Mouse (Mus musculus) limb, embryonic 10.5 days (tissue): ENCODE data around the gene Sertad4. TPM values are rescaled to one million over a fixed set of nuclear protein-coding genes. Genes with fewer than 3 reads are reported as not detected.

Source experiments
- DNase-seq: peaks from one replicate; pipeline ENCODE4 v3.0.0-alpha.2; 2017; ENCODE audit warnings: low spot score
- H3K27ac ChIP-seq: fragments of 300-500 bp; sonication (generic); 2 replicates; pipeline ENCODE4 v1.5.1; 2016; ENCODE audit warnings: mild to moderate bottlenecking
- H3K27me3 ChIP-seq: fragments of 300-500 bp; sonication (generic); 2 replicates; pipeline ENCODE4 v1.6.1; 2016; ENCODE audit warnings: low read depth, mild to moderate bottlenecking; ENCODE audit not compliant: poor library complexity, severe bottlenecking
- H3K36me3 ChIP-seq: fragments of 300-500 bp; sonication (generic); 2 replicates; pipeline ENCODE4 v1.6.1; 2016; ENCODE audit warnings: mild to moderate bottlenecking, moderate library complexity
- H3K4me1 ChIP-seq: fragments of 300-500 bp; sonication (generic); 2 replicates; pipeline ENCODE4 v1.6.1; 2016
- H3K4me3 ChIP-seq: fragments of 300-500 bp; sonication (generic); 2 replicates; pipeline ENCODE4 v1.5.1; 2016; ENCODE audit warnings: mild to moderate bottlenecking, moderate library complexity
- H3K9me3 ChIP-seq: fragments of 300-500 bp; sonication (generic); replicated peaks from 2 replicates; pipeline ENCODE4 v1.6.1; 2016; ENCODE audit warnings: mild to moderate bottlenecking
- WGBS: fragments of 180-500 bp; shearing (Covaris S2); methylation state at CpG from one replicate; pipeline ENCODE4 v1.1.7; 2016; 5-methylcytosine and 5-hydroxymethylcytosine counted together
- polyA plus RNA-seq: library from polyadenylated mRNA; unstranded; fragments of >200 nt; fragmentation: Nextera tagmentation; extraction: Ambion mirVana; gene quantifications from 2 replicates; pipeline ENCODE4 v1.2.1, GENCODE M21; 2016

The Sertad4 gene
- polyA plus RNA-seq, result 57.2 and 66.6 TPM in 2 replicates

DNA sequence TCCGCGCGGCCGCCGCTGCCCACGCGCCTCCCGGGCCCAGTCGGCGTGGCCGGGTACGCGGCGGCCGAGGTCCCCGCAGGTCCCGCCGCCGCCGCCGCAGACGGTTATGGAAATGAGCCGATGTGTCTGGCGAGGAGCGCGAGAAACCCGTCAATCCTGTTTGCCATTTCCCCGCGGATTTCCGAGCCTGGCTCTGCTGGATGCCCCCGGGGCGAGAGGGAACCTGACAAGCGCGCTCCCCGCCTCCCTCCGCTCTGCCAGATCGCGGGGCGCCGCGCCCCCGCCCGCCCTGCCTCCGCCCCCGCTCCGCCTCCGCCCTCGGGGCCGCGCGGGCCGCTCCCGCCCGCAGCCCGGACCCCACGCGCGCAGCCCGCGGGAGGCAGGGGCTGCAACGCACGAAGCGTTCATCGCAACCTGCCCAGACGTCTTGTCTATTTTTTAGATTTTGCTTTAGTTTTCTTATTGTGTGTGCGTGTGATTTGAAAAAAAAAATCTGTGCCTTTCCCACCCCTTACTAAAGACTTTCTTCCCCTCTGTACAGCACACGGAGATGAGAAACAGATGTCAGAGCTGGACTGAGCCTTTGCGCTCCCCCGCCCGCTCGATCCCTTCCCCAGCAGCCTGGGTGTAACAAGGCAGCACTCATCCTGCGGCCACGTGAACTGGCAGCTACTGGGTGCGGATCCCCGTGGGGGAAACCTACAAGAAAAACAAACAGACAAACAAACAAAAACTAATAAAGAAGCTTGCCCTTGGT is at the start of gene Sertad4:
Gene Sertad4, minus strand, starts transcription at position 283 of the 757 bp plus-strand sequence.
- under 1% methylated on average over 73 of the region's 75 CpGs for WGBS
- DNase-seq, result peak; percentile 91
- Histone ChIP-seq H3K36me3 (peaks cover 25% of the 10 kb centered on the region), H3K4me1 (peaks cover 58% of the 10 kb centered on the region), H3K27me3 (0 out of 2 replicates have a peak, but pooled peaks cover 10% of the 10 kb centered on the region), H3K4me3 (peak within 1 kb of the TSS; percentile 84), H3K9me3 (no peaks in the 10 kb centered on the region), H3K27ac (peak within 1 kb of the TSS; percentile 100)

DNA sequence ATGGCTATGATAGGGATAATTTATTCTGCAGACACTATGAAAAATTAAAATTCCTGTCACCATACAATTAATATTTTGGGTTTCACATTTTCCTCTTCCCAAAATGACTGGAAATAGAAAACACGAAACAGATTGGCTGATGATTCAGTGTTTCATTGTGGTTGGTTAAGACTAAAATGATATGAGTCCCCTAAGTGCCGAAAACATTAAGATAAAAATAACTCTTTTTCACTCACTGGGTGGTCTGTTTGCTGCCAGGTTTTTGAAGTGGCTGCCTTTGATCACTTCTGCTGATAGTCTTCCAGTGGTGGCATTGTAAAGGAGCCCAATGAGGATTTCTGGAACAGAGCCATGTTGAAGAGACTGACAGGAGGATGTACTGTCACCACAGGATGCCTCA is 46.0 kb upstream of the Sertad4 start:
- Histone ChIP-seq H3K4me3 (no peak overlapping the region), H3K9me3 (no peaks in the 10 kb centered on the region), H3K27ac (no peak overlapping the region), H3K36me3 (0 out of 2 replicates have a peak, but pooled peaks cover 4% of the 10 kb centered on the region), H3K4me1 (peaks cover 45% of the 10 kb centered on the region), H3K27me3 (no peaks in the 10 kb centered on the region)
- WGBS, result 70% methylated on average over 2 of the region's 2 CpGs
- DNase-seq, result no peak

DNA sequence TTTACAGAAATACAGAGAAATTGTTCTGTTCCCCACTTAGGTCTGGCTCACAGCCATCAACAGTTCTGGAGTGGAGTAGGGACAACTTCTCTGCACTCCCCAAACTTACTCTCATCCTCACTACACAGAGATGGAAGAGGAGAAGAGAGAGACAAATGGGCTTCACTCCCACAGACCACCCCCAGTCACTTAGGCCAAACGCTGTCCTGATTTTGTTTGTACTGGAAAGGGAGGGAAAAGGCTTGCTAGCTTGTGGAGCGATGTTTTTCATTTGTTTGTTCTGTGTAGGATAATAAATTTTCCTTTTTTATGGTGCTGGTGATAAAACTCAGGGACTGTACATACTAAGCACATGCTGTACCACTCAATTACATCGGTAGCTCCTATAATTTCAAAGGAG is 45.4 kb upstream of the Sertad4 start:
- Histone ChIP-seq H3K27ac (no peak overlapping the region), H3K36me3 (0 out of 2 replicates have a peak, but pooled peaks cover 4% of the 10 kb centered on the region), H3K9me3 (no peaks in the 10 kb centered on the region), H3K4me1 (peaks cover 45% of the 10 kb centered on the region), H3K27me3 (no peaks in the 10 kb centered on the region), H3K4me3 (no peak overlapping the region)
- DNase-seq, result no peak
- WGBS, result 18% methylated on average over 3 of the region's 3 CpGs

DNA sequence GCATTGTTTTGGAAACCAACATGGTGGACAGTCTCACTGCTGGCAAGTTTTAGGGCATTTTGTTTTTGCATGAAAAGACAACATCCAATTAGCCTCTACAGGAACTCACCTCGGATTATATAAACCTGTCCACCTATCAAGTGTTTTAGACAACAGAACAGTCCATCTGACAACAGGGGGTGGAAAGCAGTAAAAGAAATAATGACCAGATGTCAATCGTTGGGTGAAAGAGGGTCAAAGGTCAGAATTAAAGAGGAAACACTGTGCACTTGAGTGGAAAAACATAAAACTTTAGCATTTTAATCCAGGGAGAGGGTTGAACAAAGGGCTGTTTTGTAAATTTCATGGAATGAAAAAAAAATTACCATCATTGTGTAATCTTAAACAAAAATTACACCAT is 43.2 kb upstream of the Sertad4 start:
- Histone ChIP-seq H3K27ac (no peak overlapping the region), H3K27me3 (no peaks in the 10 kb centered on the region), H3K4me1 (peaks cover 45% of the 10 kb centered on the region), H3K36me3 (no peaks in the 10 kb centered on the region), H3K4me3 (no peak overlapping the region), H3K9me3 (no peaks in the 10 kb centered on the region)
- DNase-seq, result no peak
- 24% methylated on average over 2 of the region's 2 CpGs for WGBS

DNA sequence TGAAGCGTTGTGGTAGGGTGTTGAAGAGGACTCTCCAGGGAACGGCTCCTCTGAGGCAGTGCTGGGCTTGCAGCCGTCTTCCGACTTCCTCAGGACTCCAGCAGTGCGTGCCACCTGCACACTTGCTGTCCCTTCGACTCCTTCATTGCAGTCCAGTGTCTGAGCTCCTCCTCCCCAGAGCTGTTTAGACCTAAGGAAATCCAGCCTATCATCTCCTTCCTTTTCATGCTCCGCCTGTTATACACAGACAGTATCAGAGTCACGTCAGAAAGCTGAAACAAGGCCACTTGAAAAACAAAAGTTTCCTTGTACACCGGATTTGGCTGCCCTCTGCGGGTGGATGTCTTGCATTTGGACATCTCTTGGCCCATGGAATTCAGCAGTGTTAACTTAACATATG is 41.7 kb upstream of the Sertad4 start:
- Histone ChIP-seq H3K36me3 (no peaks in the 10 kb centered on the region), H3K4me3 (no peak overlapping the region), H3K27me3 (no peaks in the 10 kb centered on the region), H3K9me3 (no peaks in the 10 kb centered on the region), H3K27ac (peak overlapping the region; percentile 54; the same call in 1 of the 2 replicates), H3K4me1 (peaks cover 45% of the 10 kb centered on the region)
- WGBS, result 78% methylated on average over 10 of the region's 10 CpGs
- DNase-seq, result no peak

DNA sequence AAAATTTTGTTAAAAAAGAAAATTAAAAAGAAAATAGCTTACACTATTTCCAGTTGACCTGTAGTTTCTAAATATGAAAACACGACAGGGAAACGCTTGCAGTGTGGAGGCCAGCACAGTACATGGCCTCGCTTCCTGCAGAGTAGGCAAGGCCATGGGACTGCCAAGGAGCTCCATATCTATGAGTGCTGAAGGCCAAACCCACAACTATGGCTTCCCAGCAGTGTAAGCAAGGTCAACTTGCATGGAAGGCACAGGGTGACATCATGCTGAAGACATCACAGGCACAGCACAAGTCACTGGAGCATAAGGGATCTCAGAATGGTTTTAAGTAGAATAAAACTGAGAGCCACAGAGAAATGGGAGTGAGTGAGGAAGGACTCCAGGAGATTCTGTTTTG is 40.5 kb upstream of the Sertad4 start:
- no peaks in the 10 kb centered on the region for H3K36me3 ChIP-seq
- no peaks in the 10 kb centered on the region for H3K27me3 ChIP-seq
- no peak for DNase-seq
- H3K4me1 ChIP-seq, result peaks cover 35% of the 10 kb centered on the region
- H3K9me3 ChIP-seq, result no peaks in the 10 kb centered on the region
- H3K27ac ChIP-seq, result no peak overlapping the region
- H3K4me3 ChIP-seq, result no peak overlapping the region
- WGBS, result 92% methylated on average over 3 of the region's 3 CpGs

DNA sequence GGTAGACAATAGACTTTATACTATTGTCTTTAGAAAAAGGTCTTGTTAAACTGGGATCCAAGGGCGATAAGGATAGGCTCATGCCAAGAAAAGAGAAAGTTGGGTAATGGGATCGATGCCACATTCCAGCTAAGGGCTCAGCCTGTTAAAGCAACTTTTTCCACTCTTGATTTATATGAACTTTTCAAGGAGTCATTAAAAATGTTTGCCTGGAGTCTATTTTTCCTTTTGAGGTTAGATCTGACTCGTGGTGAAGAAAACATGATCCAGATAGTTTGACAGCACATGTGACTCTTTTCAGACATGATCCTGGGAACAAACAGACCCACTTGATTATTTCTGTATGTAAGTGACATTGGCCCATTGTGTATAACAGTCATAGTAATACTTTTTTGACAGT is 35.2 kb upstream of the Sertad4 start:
- H3K4me3 ChIP-seq, result no peak overlapping the region
- DNase-seq, result no peak
- no peaks in the 10 kb centered on the region for H3K9me3 ChIP-seq
- WGBS, result 79% methylated on average over 3 of the region's 3 CpGs
- no peaks in the 10 kb centered on the region for H3K4me1 ChIP-seq
- H3K27me3 ChIP-seq, result no peaks in the 10 kb centered on the region
- no peaks in the 10 kb centered on the region for H3K36me3 ChIP-seq
- H3K27ac ChIP-seq, result no peak overlapping the region

DNA sequence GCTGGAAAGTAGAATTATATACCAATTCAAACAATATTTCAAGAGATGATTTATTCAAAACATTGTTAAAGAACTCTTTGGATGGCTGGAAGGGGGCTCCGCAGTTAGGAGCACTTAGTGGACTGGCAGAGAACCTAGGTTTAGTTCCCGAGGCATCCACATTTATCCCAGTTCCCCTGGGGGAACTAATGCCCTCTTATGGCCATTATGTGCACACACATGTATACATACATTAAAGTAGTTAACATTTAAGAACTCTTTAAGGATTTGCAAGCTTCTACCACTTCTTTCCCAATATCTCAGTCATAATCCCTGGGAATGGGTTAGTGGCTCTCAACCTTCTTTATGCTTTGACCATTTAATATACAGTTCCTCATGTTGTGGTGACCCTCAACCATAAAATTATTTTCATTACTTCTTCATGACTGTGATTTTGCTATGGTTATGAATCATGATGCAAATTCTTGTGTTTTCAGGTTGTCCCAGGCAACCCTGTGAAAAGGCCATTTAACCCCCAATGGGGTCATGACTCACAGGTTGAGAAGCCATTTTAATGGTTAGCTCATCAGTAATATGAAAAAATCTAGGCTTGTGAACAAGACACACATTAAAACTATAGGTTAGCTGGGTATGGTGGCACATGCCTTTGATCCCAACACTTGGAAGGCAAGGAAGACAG is 27.2 kb upstream of the Sertad4 start:
- Histone ChIP-seq H3K9me3 (no peaks in the 10 kb centered on the region), H3K4me3 (no peak overlapping the region), H3K36me3 (no peaks in the 10 kb centered on the region), H3K27ac (no peak overlapping the region), H3K4me1 (peaks cover 4% of the 10 kb centered on the region; the same call in 1 of the 2 replicates), H3K27me3 (no peaks in the 10 kb centered on the region)
- no peak for DNase-seq
- 73% methylated on average over 2 of the region's 2 CpGs for WGBS

DNA sequence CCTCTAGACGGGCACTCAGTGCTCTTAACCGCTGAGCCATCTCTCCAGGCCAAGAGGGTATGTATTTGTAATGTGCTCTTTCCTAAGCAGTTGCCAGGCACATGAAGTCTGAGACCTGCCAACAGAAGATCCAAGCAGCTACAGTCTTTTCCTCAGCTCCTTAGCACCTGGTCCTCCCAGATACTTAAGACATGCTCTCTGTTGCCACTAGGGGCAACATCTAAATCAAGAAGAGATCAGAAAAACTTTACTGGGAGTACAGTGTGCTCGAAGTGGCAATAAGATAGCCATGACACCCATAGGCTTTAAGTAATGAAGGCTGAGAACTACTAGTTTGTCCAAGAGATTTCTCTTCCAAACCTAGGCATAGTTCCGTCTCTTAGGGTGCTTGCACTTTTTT is 24.6 kb upstream of the Sertad4 start:
- WGBS, result 83% methylated on average over 4 of the region's 4 CpGs
- Histone ChIP-seq H3K4me1 (peaks cover 4% of the 10 kb centered on the region; the same call in 1 of the 2 replicates), H3K27ac (no peak overlapping the region), H3K4me3 (no peak overlapping the region), H3K27me3 (no peaks in the 10 kb centered on the region), H3K36me3 (no peaks in the 10 kb centered on the region), H3K9me3 (no peaks in the 10 kb centered on the region)
- DNase-seq, result no peak

DNA sequence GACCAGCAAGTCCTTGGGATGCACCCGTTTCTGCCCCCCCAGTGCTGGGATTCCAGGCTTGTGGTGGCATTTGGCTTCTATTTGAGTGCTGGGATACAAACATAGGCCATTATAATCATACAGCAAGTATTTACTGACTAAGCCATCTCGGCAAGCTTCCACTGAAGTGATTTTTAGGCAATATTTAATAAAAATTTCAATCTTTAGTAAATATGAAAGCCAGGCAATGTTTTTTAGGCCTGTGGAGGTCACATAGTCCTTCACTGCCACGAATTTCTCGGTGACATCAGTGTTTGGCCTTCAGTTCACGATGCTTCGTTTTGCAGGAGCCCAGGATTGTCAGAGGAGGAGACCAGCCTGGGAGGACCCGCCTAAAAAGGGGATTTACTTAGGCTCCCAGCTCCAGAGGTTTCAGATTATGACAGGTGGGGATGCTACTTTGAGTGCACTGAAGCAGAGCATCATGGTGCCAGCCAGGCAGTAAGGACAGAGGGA is 23.6 kb upstream of the Sertad4 start:
- Histone ChIP-seq H3K27ac (no peak overlapping the region), H3K36me3 (no peaks in the 10 kb centered on the region), H3K4me3 (no peak overlapping the region), H3K27me3 (no peaks in the 10 kb centered on the region), H3K4me1 (no peaks in the 10 kb centered on the region), H3K9me3 (no peaks in the 10 kb centered on the region)
- WGBS, result 84% methylated on average over 7 of the region's 7 CpGs
- no peak for DNase-seq

DNA sequence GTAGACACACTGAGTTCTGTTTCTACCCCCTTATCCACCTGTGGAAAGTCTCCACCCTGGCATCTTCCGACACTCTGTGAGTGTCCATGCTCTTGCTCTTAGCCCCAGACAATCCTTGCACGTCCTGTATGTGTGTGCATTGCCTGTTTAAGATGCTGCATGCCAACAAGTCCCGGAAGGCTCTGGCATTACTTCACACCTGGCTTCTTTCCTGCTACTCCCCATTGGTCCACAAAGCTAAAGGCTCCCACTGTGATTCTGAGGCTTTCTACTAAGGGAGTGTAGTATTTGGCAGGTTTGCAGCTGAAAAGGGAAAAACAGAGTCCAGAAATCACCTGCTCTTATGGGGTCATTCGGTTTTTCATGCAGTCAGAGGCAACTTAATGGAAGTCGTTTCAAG is 17.3 kb upstream of the Sertad4 start:
- Histone ChIP-seq H3K4me3 (no peak overlapping the region), H3K36me3 (no peaks in the 10 kb centered on the region), H3K27ac (no peak overlapping the region), H3K27me3 (no peaks in the 10 kb centered on the region), H3K4me1 (peaks cover 12% of the 10 kb centered on the region; the same call in 1 of the 2 replicates), H3K9me3 (no peaks in the 10 kb centered on the region)
- 75% methylated on average over 5 of the region's 5 CpGs for WGBS
- DNase-seq, result no peak

DNA sequence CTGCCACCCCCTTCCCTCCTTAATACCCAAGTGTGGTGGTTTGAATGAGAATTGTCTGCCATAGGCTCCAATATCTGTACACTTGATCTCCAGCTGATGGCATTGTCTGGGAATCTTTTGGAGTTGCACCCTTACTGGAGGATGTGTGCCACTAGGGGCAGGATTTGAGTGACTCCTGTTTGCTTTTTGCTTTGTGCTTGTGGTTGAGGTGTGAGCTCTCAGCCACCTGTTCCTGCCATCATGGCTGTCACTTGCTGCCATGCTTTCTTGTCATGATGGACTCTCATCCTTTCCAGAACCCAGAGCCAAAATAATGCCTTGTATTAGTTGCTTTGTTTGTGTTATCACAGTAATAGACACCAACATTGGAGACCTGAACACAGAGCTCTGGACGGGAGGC is 14.2 kb upstream of the Sertad4 start:
- H3K4me3 ChIP-seq, result no peak overlapping the region
- H3K4me1 ChIP-seq, result peaks cover 12% of the 10 kb centered on the region; the same call in 1 of the 2 replicates
- no peak overlapping the region for H3K27ac ChIP-seq
- DNase-seq, result no peak
- H3K36me3 ChIP-seq, result no peaks in the 10 kb centered on the region
- WGBS, result 88% methylated on average over 1 of the region's 1 CpGs
- H3K9me3 ChIP-seq, result no peaks in the 10 kb centered on the region
- no peaks in the 10 kb centered on the region for H3K27me3 ChIP-seq

DNA sequence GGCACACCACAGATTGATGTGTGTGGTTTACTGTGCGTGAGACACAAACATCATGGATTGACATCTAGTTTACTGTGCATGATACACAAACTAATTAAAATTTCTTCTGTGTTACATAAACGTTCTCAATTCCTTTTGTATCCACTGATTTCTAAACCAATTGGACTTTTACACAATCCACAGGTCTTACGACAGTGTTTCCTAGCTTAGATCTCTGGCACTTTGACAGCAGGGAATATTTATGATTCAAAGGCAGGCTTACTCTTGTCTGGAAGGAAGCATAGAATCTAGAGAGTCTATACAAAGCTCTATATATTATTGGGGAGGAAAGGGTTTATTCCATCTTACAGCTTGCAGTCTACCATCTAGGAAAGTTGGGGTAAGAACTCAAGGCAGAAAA is 8.9 kb upstream of the Sertad4 start:
- no peaks in the 10 kb centered on the region for H3K36me3 ChIP-seq
- H3K27ac ChIP-seq, result no peak overlapping the region
- H3K4me3 ChIP-seq, result no peak overlapping the region
- peaks cover 28% of the 10 kb centered on the region for H3K4me1 ChIP-seq
- no peaks in the 10 kb centered on the region for H3K27me3 ChIP-seq
- no peaks in the 10 kb centered on the region for H3K9me3 ChIP-seq
- 80% methylated on average over 3 of the region's 3 CpGs for WGBS
- no peak for DNase-seq
